Mouse (Mus musculus) liver, embryonic 14.5 days (tissue): ENCODE data around the gene H2-Eb2. TPM values are rescaled to one million over a fixed set of nuclear protein-coding genes. Genes with fewer than 3 reads are reported as not detected.

Experiments
- ATAC-seq: fragments of 200-750 bp; cut with Nextera tagmentation; 2 replicates; pipeline ENCODE4 v1.8.0; 2017; ENCODE audit warnings: moderate number of reproducible peaks, mild to moderate bottlenecking, moderate library complexity; ENCODE audit not compliant: insufficient read depth
- DNase-seq, 3 experiments: peaks; one replicate each; pipeline ENCODE4 v3.0.0-alpha.2; 2012 to 2013; ENCODE audit warnings: low read depth in 3 of 3, low spot score in 3 of 3
- H3K27ac ChIP-seq: fragments of 300-500 bp; sonication (generic); 2 replicates; pipeline ENCODE4 v1.5.1; 2014; ENCODE audit warnings: moderate library complexity, mild to moderate bottlenecking, control low read depth, inconsistent platforms
- H3K27me3 ChIP-seq: fragments of 300-500 bp; sonication (generic); 2 replicates; pipeline ENCODE4 v1.6.1; 2014; ENCODE audit warnings: mild to moderate bottlenecking, low read length, moderate library complexity; ENCODE audit not compliant: control insufficient read depth, insufficient read depth
- H3K36me3 ChIP-seq: fragments of 300-500 bp; sonication (generic); replicated peaks from 2 replicates; pipeline ENCODE4 v1.6.1; 2014; ENCODE audit warnings: low read depth; ENCODE audit not compliant: control insufficient read depth, insufficient read depth
- H3K4me1 ChIP-seq, 2 experiments: fragments of 200-500 bp in 1 of 2; fragments of 300-500 bp in 1 of 2; sonication (generic) in 1 of 2; replicated peaks; 2 replicates each; pipeline ENCODE4 v1.6.1; 2012 to 2014; ENCODE audit warnings: antibody characterized with exemption in 1 of 2, inconsistent platforms in 1 of 2, low read length in 1 of 2; ENCODE audit not compliant: control insufficient read depth in 2 of 2, insufficient read depth in 2 of 2
- H3K4me2 ChIP-seq: fragments of 300-500 bp; sonication (generic); 2 replicates; pipeline ENCODE4 v1.6.1; 2014; ENCODE audit warnings: low read depth, mild to moderate bottlenecking, control low read depth, moderate library complexity
- H3K4me3 ChIP-seq, 2 experiments: fragments of 200-500 bp in 1 of 2; fragments of 300-500 bp in 1 of 2; sonication (generic) in 1 of 2; 2 replicates each; pipeline ENCODE4 v1.5.1; 2012 to 2014; ENCODE audit warnings: low read depth in 2 of 2, low read length in 2 of 2, mild to moderate bottlenecking in 2 of 2, control low read depth in 1 of 2, inconsistent platforms in 1 of 2, moderate library complexity in 1 of 2; ENCODE audit not compliant: insufficient read depth in 1 of 2
- H3K9ac ChIP-seq: fragments of 300-500 bp; sonication (generic); replicated peaks from 2 replicates; pipeline ENCODE4 v1.6.1; 2014; ENCODE audit warnings: mild to moderate bottlenecking, control low read depth, moderate library complexity
- H3K9me3 ChIP-seq: fragments of 300-500 bp; sonication (generic); 2 replicates; pipeline ENCODE4 v1.6.1; 2016; ENCODE audit warnings: low read length, mixed read lengths; ENCODE audit not compliant: control insufficient read depth
- CTCF ChIP-seq: IDR thresholded peaks from 2 replicates; pipeline ENCODE4 v1.5.1; 2016; ENCODE audit warnings: antibody characterized with exemption, low read depth, control low read depth
- EP300 ChIP-seq: IDR thresholded peaks from 2 replicates; pipeline ENCODE4 v1.6.1; 2016; ENCODE audit warnings: antibody characterized with exemption, low read depth
- WGBS: fragments of 180-500 bp; shearing (Covaris S2); extraction: QIAGEN DNeasy Blood & Tissue Kit; methylation state at CpG from one replicate; pipeline ENCODE4 v1.1.7; 2014; ENCODE audit not compliant: insufficient replicate concordance; 5-methylcytosine and 5-hydroxymethylcytosine counted together
- polyA plus RNA-seq, 2 experiments: library from polyadenylated mRNA; depleted of rRNA in 1 of 2; stranded (reverse) in 1 of 2; unstranded in 1 of 2; fragments of >200 nt; fragmentation: Nextera tagmentation in 1 of 2; extraction: Ambion mirVana in 1 of 2; gene quantifications; 2 replicates each; pipeline versions ENCODE4 v1.2.1 to v1.2.3; 2012 to 2014

The H2-Eb2 gene
- polyA plus RNA-seq, 2 experiments, result not detected

DNA sequence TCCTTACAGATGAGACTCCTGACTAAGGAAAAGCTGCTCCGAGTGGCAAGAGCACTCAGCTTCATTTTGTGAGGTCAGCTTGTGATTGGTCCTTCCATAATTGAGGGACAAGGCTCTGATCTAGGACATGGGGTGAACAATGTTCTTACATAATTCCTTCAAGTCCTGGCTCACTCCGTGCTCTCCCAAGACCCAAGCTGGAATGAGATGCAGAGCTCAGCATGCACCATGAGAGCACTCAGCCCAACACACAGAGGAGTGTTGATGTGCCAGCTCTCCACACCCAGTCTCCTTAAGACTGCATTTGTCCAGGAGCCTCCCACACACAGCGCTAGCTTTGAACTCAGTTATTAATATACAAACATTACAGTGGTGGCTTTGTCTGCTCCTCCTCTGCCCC is 59.2 kb downstream of the H2-Eb2 start:
- H3K4me1 ChIP-seq, result no peaks in the 10 kb centered on the region
- WGBS, result 47% methylated on average over 3 of the region's 3 CpGs
- H3K9me3 ChIP-seq, result no peaks in the 10 kb centered on the region
- H3K27ac ChIP-seq, result no peak overlapping the region
- no peaks in the 10 kb centered on the region for H3K36me3 ChIP-seq
- DNase-seq (no peak), ATAC-seq (no peak)
- no peak overlapping the region for H3K9ac ChIP-seq
- H3K27me3 ChIP-seq, result no peaks in the 10 kb centered on the region
- TF ChIP-seq EP300 (no peak), CTCF (no peak)
- no peak overlapping the region for H3K4me2 ChIP-seq
- H3K4me3 ChIP-seq, result no peak overlapping the region

DNA sequence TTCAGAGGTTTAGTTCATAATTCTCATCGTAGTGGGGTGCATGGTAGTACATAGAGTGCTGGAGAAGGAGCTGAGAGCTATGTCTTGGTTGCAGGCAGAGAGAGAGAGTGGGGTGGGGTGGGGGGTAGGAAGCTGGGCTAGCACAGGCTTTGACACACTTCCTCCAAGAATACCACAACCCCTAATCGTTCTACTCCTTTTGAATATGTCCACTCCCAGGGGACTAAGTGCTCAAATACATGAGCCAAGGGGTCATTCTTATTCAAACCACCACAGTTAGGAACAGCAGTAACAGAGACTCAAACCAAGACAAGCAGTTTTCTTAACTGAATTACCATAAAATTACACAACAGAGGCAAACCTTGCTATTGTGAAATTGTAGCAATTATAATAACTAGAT is 61.2 kb downstream of the H2-Eb2 start:
- no peaks in the 10 kb centered on the region for H3K9me3 ChIP-seq
- TF ChIP-seq CTCF (no peak), EP300 (no peak)
- no peaks in the 10 kb centered on the region for H3K4me1 ChIP-seq
- no peak overlapping the region for H3K27ac ChIP-seq
- H3K36me3 ChIP-seq, result no peaks in the 10 kb centered on the region
- no peak overlapping the region for H3K4me2 ChIP-seq
- WGBS, result 17% methylated on average over 2 of the region's 2 CpGs
- H3K27me3 ChIP-seq, result peaks cover 5% of the 10 kb centered on the region; the same call in 1 of the 2 replicates
- ATAC-seq, result no peak
- H3K9ac ChIP-seq, result no peak overlapping the region
- DNase-seq, result no peak
- no peak overlapping the region for H3K4me3 ChIP-seq

DNA sequence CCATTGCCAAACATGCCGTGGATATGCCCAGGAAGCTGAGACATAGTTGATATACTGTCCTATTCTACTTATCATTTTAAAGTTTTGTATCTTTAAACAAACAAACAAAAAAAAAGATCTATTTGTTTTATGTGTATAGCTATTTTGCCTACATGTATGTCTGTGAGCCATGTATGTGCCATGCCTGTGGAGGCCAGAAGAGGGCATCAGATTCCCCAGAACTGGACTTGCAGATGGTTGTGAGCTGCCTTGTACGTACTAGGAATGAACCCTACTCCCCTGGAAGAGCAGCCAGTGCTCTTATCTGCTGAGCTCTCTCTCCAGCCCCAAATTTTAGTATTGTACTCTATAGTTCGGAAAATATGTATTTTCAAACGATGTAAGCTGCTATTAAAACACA is 63.0 kb downstream of the H2-Eb2 start:
- Histone ChIP-seq H3K9me3 (no peaks in the 10 kb centered on the region), H3K4me2 (no peak overlapping the region), H3K4me1 (peaks cover 0 to 3% of the 10 kb centered on the region in 2 experiments; a peak in 1 of 4 replicates), H3K36me3 (no peaks in the 10 kb centered on the region), H3K4me3 (no peak overlapping the region), H3K27me3 (peaks cover 11% of the 10 kb centered on the region), H3K9ac (no peak overlapping the region), H3K27ac (no peak overlapping the region)
- 35% methylated on average over 4 of the region's 4 CpGs for WGBS
- ATAC-seq (no peak), DNase-seq (no peak)
- no peak for TF ChIP-seq EP300
- peak; percentile 62 for TF ChIP-seq CTCF

Other genes starting within 250 kb of the H2-Eb2 start
- gene H2-Oa, start 233.3 kb upstream of the H2-Eb2 start, polyA plus RNA-seq (2012; rRNA removed), result 0.45 and 0.51 TPM in 2 replicates
- 0.29 and 0.51 TPM in 2 replicates for gene H2-Oa, start 233.3 kb upstream of the H2-Eb2 start, polyA plus RNA-seq (2014; fragmentation: Nextera tagmentation; extraction: Ambion mirVana)
- 2.5 and 3.1 TPM in 2 replicates for gene H2-DMa, start 206.1 kb upstream of the H2-Eb2 start, polyA plus RNA-seq (2012; rRNA removed)
- gene H2-DMa, start 206.1 kb upstream of the H2-Eb2 start, polyA plus RNA-seq (2014; fragmentation: Nextera tagmentation; extraction: Ambion mirVana), result 4.4 and 5.5 TPM in 2 replicates
- 46.8 and 48.7 TPM in 2 replicates for gene Brd2, start 203.0 kb upstream of the H2-Eb2 start, polyA plus RNA-seq (2012; rRNA removed)
- gene Brd2, start 203.0 kb upstream of the H2-Eb2 start, polyA plus RNA-seq (2014; fragmentation: Nextera tagmentation; extraction: Ambion mirVana), result 28.8 and 37.5 TPM in 2 replicates
- gene H2-DMb2, start 182.4 kb upstream of the H2-Eb2 start, polyA plus RNA-seq (2012; rRNA removed), result 0.40 and 0.58 TPM in 2 replicates
- gene H2-DMb2, start 182.4 kb upstream of the H2-Eb2 start, polyA plus RNA-seq (2014; fragmentation: Nextera tagmentation; extraction: Ambion mirVana), result 0.13 and 0.33 TPM in 2 replicates
- 1.2 TPM in 2 replicates for gene H2-DMb1, start 172.6 kb upstream of the H2-Eb2 start, polyA plus RNA-seq (2012; rRNA removed)
- gene H2-DMb1, start 172.6 kb upstream of the H2-Eb2 start, polyA plus RNA-seq (2014; fragmentation: Nextera tagmentation; extraction: Ambion mirVana), result 0.79 and 0.86 TPM in 2 replicates
- 1.9 TPM in 2 replicates for gene Tap1, start 138.1 kb upstream of the H2-Eb2 start, polyA plus RNA-seq (2012; rRNA removed)
- gene Tap1, start 138.1 kb upstream of the H2-Eb2 start, polyA plus RNA-seq (2014; fragmentation: Nextera tagmentation; extraction: Ambion mirVana), result 2.0 and 2.5 TPM in 2 replicates
- gene Psmb9, start 137.9 kb upstream of the H2-Eb2 start, polyA plus RNA-seq (2012; rRNA removed), result 3.8 and 5.8 TPM in 2 replicates
- gene Psmb9, start 137.9 kb upstream of the H2-Eb2 start, polyA plus RNA-seq (2014; fragmentation: Nextera tagmentation; extraction: Ambion mirVana), result 6.0 and 7.5 TPM in 2 replicates
- gene Psmb8, start 127.9 kb upstream of the H2-Eb2 start, polyA plus RNA-seq (2012; rRNA removed), result 9.5 and 11.8 TPM in 2 replicates
- 18.8 and 21.7 TPM in 2 replicates for gene Psmb8, start 127.9 kb upstream of the H2-Eb2 start, polyA plus RNA-seq (2014; fragmentation: Nextera tagmentation; extraction: Ambion mirVana)
- gene Tap2, start 122.1 kb upstream of the H2-Eb2 start, polyA plus RNA-seq (2012; rRNA removed), result 2.1 and 2.9 TPM in 2 replicates
- gene Tap2, start 122.1 kb upstream of the H2-Eb2 start, polyA plus RNA-seq (2014; fragmentation: Nextera tagmentation; extraction: Ambion mirVana), result 3.1 and 4.9 TPM in 2 replicates
- 0.13 and 0.20 TPM in 2 replicates for gene H2-Ob, start 86.8 kb upstream of the H2-Eb2 start, polyA plus RNA-seq (2012; rRNA removed)
- 0.13 and 0.17 TPM in 2 replicates for gene H2-Ob, start 86.8 kb upstream of the H2-Eb2 start, polyA plus RNA-seq (2014; fragmentation: Nextera tagmentation; extraction: Ambion mirVana)
- gene H2-Ab1, start 68.0 kb upstream of the H2-Eb2 start, polyA plus RNA-seq (2012; rRNA removed), result 2.0 and 2.3 TPM in 2 replicates
- gene H2-Ab1, start 68.0 kb upstream of the H2-Eb2 start, polyA plus RNA-seq (2014; fragmentation: Nextera tagmentation; extraction: Ambion mirVana), result 3.2 and 3.3 TPM in 2 replicates
- 1.1 and 1.5 TPM in 2 replicates for gene H2-Aa, start 37.8 kb upstream of the H2-Eb2 start, polyA plus RNA-seq (2012; rRNA removed)
- gene H2-Aa, start 37.8 kb upstream of the H2-Eb2 start, polyA plus RNA-seq (2014; fragmentation: Nextera tagmentation; extraction: Ambion mirVana), result 1.8 and 2.5 TPM in 2 replicates
- gene H2-Eb1, start 19.8 kb upstream of the H2-Eb2 start, polyA plus RNA-seq (2012; rRNA removed), result 0.65 and 0.91 TPM in 2 replicates
- 0.80 and 0.83 TPM in 2 replicates for gene H2-Eb1, start 19.8 kb upstream of the H2-Eb2 start, polyA plus RNA-seq (2014; fragmentation: Nextera tagmentation; extraction: Ambion mirVana)
- 0.01 and 0.03 TPM in 2 replicates for gene Btnl2, start 29.2 kb downstream of the H2-Eb2 start, polyA plus RNA-seq (2012; rRNA removed)
- gene Btnl2, start 29.2 kb downstream of the H2-Eb2 start, polyA plus RNA-seq (2014; fragmentation: Nextera tagmentation; extraction: Ambion mirVana), result not detected in 2 replicates
- not detected in 2 replicates for gene Btnl1, start 51.5 kb downstream of the H2-Eb2 start, polyA plus RNA-seq (2012; rRNA removed)
- gene Btnl1, start 51.5 kb downstream of the H2-Eb2 start, polyA plus RNA-seq (2014; fragmentation: Nextera tagmentation; extraction: Ambion mirVana), result not detected in 2 replicates
- gene BC051142, start 73.2 kb downstream of the H2-Eb2 start, polyA plus RNA-seq (2012; rRNA removed), result 0.03 and 0.17 TPM in 2 replicates
- gene BC051142, start 73.2 kb downstream of the H2-Eb2 start, polyA plus RNA-seq (2014; fragmentation: Nextera tagmentation; extraction: Ambion mirVana), result 0.08 and 0.66 TPM in 2 replicates
- gene Btnl4, start 151.7 kb downstream of the H2-Eb2 start, polyA plus RNA-seq (2012; rRNA removed), result not detected in 2 replicates
- not detected in 2 replicates for gene Btnl4, start 151.7 kb downstream of the H2-Eb2 start, polyA plus RNA-seq (2014; fragmentation: Nextera tagmentation; extraction: Ambion mirVana)
- gene Btnl6, start 191.7 kb downstream of the H2-Eb2 start, polyA plus RNA-seq (2012; rRNA removed), result not detected in 2 replicates
- gene Btnl6, start 191.7 kb downstream of the H2-Eb2 start, polyA plus RNA-seq (2014; fragmentation: Nextera tagmentation; extraction: Ambion mirVana), result not detected in 2 replicates
- 0.99 and 1.6 TPM in 2 replicates for gene Notch4, start 238.6 kb downstream of the H2-Eb2 start, polyA plus RNA-seq (2012; rRNA removed)
- gene Notch4, start 238.6 kb downstream of the H2-Eb2 start, polyA plus RNA-seq (2014; fragmentation: Nextera tagmentation; extraction: Ambion mirVana), result 0.58 and 0.67 TPM in 2 replicates